Mouse (Mus musculus): ENCODE results near the gene Yy1. TPM values are rescaled to one million over a fixed set of nuclear protein-coding genes. Genes with fewer than 3 reads are reported as not detected.

Yy1 gene
- total and polyA plus RNA-seq, 3 experiments: 34.9 to 62.4 (median 52.1) TPM

- no peak for DNase-seq (ENCODE audit: low read depth, low spot score)
- no peaks in the 10 kb centered on the region for H3K79me2 ChIP-seq (ENCODE audit: control insufficient read depth, insufficient read depth, low read length, poor library complexity)
- no peak overlapping the region for H3K4me3 ChIP-seq (ENCODE audit: control insufficient read depth in 1 of 2, insufficient read depth in 1 of 2, low read depth in 2 of 2, low read length in 2 of 2)
- H3K27ac ChIP-seq (ENCODE audit: control insufficient read depth, low read depth, low read length): no peak overlapping the region
- H3K27me3 ChIP-seq (ENCODE audit: control insufficient read depth in 1 of 2, insufficient read depth in 2 of 2, low read length in 2 of 2): no peaks in the 10 kb centered on the region
- no peaks in the 10 kb centered on the region for H3K9me3 ChIP-seq (replicated peaks; ENCODE audit: insufficient read depth, low read length)
- no peaks in the 10 kb centered on the region for H3K4me1 ChIP-seq (ENCODE audit: control insufficient read depth in 1 of 2, insufficient read depth in 2 of 2, low read length in 2 of 2)
- H3K36me3 ChIP-seq (ENCODE audit: control insufficient read depth in 1 of 2, insufficient read depth in 2 of 2, low read length in 2 of 2): no peaks in the 10 kb centered on the region
- H3K9ac ChIP-seq (ENCODE audit: control insufficient read depth, low read depth, low read length, poor library complexity, severe bottlenecking): no peak overlapping the region
- TF ChIP-seq JUND (IDR thresholded peaks at IDR 0.05; ENCODE audit: low read depth, low read length) (no peak), ZMIZ1 (IDR thresholded peaks at IDR 0.05; ENCODE audit: low read depth, low read length) (no peak), ZNF384 (IDR thresholded peaks at IDR 0.05; ENCODE audit: low read depth, low read length) (no peak), SIN3A (IDR thresholded peaks at IDR 0.05; ENCODE audit: low read length) (no peak), POLR2AphosphoS2 (IDR thresholded peaks at IDR 0.05; ENCODE audit: low read length) (no peak), MAFK (IDR thresholded peaks at IDR 0.05; ENCODE audit: borderline replicate concordance, low read depth, low read length) (no peak), TCF12 (IDR thresholded peaks at IDR 0.05; ENCODE audit: low read depth, low read length) (no peak), MXI1 (IDR thresholded peaks at IDR 0.05; ENCODE audit: low read depth, low read length) (no peak)
Measured at GRCm38 (mm10) chr12:108852822-108853221, 60.0 kb downstream of the Yy1 start.

- Histone ChIP-seq H3K79me2 (ENCODE audit: control insufficient read depth, insufficient read depth, low read length, poor library complexity) (no peaks in the 10 kb centered on the region), H3K27me3 (ENCODE audit: control insufficient read depth in 1 of 2, insufficient read depth in 2 of 2, low read length in 2 of 2) (no peaks in the 10 kb centered on the region), H3K9ac (ENCODE audit: control insufficient read depth, low read depth, low read length, poor library complexity, severe bottlenecking) (no peak overlapping the region), H3K9me3 (replicated peaks; ENCODE audit: insufficient read depth, low read length) (no peaks in the 10 kb centered on the region), H3K36me3 (ENCODE audit: control insufficient read depth in 1 of 2, insufficient read depth in 2 of 2, low read length in 2 of 2) (no peaks in the 10 kb centered on the region), H3K4me1 (ENCODE audit: control insufficient read depth in 1 of 2, insufficient read depth in 2 of 2, low read length in 2 of 2) (no peaks in the 10 kb centered on the region), H3K4me3 (ENCODE audit: control insufficient read depth in 1 of 2, insufficient read depth in 1 of 2, low read depth in 2 of 2, low read length in 2 of 2) (no peak overlapping the region), H3K27ac (ENCODE audit: control insufficient read depth, low read depth, low read length) (no peak overlapping the region)
- no peak for DNase-seq (ENCODE audit: low read depth, low spot score)
- TF ChIP-seq TCF12 (IDR thresholded peaks at IDR 0.05; ENCODE audit: low read depth, low read length): no peak
- TF ChIP-seq EP300 (IDR thresholded peaks at IDR 0.05; ENCODE audit: low read depth in 1 of 2, low read length in 2 of 2): no peak
- TF ChIP-seq ZKSCAN1 (IDR thresholded peaks at IDR 0.05; ENCODE audit: low read depth, low read length): no peak
- TF ChIP-seq UBTF (IDR thresholded peaks at IDR 0.05; ENCODE audit: borderline replicate concordance, insufficient read depth, low read depth, low read length): no peak
- no peak for TF ChIP-seq CTCF (IDR thresholded peaks at IDR 0.05 in 2 of 3, conservative IDR thresholded peaks at IDR 0.05 in 1 of 3; ENCODE audit: control insufficient read depth in 1 of 3, insufficient read depth in 1 of 3, low read depth in 2 of 3, low read length in 3 of 3, poor library complexity in 1 of 3, severe bottlenecking in 1 of 3)
- TF ChIP-seq E2F4 (IDR thresholded peaks at IDR 0.05; ENCODE audit: borderline replicate concordance, low read depth, low read length): no peak
- no peak for TF ChIP-seq BHLHE40 (IDR thresholded peaks at IDR 0.05; ENCODE audit: borderline replicate concordance, low read depth, low read length)
- no peak for TF ChIP-seq POLR2A (IDR thresholded peaks at IDR 0.05; ENCODE audit: control insufficient read depth in 1 of 2, insufficient read depth in 1 of 2, low read depth in 1 of 2, low read length in 2 of 2, poor library complexity in 1 of 2)
- no peak for TF ChIP-seq ZMIZ1 (IDR thresholded peaks at IDR 0.05; ENCODE audit: low read depth, low read length)
- TF ChIP-seq MAFK (IDR thresholded peaks at IDR 0.05; ENCODE audit: borderline replicate concordance, low read depth, low read length): no peak
- TF ChIP-seq GATA1 (IDR thresholded peaks at IDR 0.05; ENCODE audit: low read depth, low read length): no peak
- TF ChIP-seq MEF2A (IDR thresholded peaks at IDR 0.05; ENCODE audit: extremely low read depth, insufficient replicate concordance, low read depth, low read length, poor library complexity, severe bottlenecking): no peak
- no peak for TF ChIP-seq POLR2AphosphoS5 (IDR thresholded peaks at IDR 0.05; ENCODE audit: borderline replicate concordance, low read depth, low read length)
- no peak for TF ChIP-seq ZC3H11A (IDR thresholded peaks at IDR 0.05; ENCODE audit: low read depth, low read length)
- TF ChIP-seq CHD2 (IDR thresholded peaks at IDR 0.05; ENCODE audit: low read length): no peak
- no peak for TF ChIP-seq RCOR1 (IDR thresholded peaks at IDR 0.05; ENCODE audit: low read depth, low read length)
Measured at GRCm38 (mm10) chr12:108855081-108855480, 62.3 kb downstream of the Yy1 start.
